Mouse (Mus musculus): ENCODE data around the gene Cpvl.
A peak's percentile ranks its signal among the peaks of the same experiment; 100 is the strongest.

Cpvl gene

DNA sequence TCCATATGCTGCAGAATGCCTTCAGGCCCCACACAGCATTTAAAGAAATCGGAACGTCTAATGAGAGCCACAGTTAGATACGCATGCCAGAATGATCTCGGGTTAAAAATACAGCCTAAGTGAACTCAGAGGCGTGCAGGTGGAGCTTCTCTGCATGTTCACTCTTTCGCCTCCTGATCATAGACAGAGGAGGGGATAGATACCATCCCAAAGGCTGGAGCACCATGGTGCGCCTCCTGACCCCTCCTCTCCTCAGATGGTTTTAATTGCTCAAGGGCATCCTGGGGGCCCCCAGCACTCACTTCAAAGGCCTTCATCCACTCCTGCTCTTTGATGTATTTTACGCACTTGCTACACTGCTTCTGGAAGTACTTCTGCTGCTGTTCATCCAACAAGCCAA, 46.9 kb downstream of the Cpvl start:
- no peak for DNase-seq

- DNase-seq: no peak
Measured at GRCm38 (mm10) chr6:53929858-53930257, 48.6 kb downstream of the Cpvl start.

GRCm38 (mm10) chr6:53926197-53926596, 52.3 kb downstream of the Cpvl start:
- no peak for DNase-seq

GRCm38 (mm10) chr6:53925192-53925591, 53.3 kb downstream of the Cpvl start:
- no peak for DNase-seq

DNA sequence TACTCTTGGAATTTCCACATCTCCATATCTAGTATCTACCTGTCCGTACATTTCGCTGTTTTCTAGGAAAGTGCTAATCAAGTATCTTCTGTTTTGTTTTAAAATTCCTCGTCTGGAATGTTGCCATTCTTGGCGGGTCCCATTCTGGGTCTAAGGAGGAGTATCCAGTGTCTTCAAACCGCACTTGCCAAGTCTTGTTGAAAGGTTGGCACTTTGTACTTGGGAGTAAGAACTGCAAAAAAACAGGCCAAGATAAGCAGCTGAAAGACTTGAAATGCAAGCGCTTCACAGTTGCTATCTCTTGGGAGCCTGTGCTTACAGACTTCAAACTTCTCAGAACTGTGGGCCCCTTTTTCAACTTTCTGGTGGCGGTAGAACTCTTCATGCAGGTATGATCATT, 58.4 kb downstream of the Cpvl start:
- DNase-seq: no peak

GRCm38 (mm10) chr6:53917026-53917558, 61.4 kb downstream of the Cpvl start:
- no peak for DNase-seq

- DNase-seq: no peak
Measured at GRCm38 (mm10) chr6:53915347-53915746, 63.1 kb downstream of the Cpvl start.

- peak in 1 of 2 experiments; percentile 31 for DNase-seq
Measured at GRCm38 (mm10) chr6:53913151-53913550, 65.3 kb downstream of the Cpvl start.

DNA sequence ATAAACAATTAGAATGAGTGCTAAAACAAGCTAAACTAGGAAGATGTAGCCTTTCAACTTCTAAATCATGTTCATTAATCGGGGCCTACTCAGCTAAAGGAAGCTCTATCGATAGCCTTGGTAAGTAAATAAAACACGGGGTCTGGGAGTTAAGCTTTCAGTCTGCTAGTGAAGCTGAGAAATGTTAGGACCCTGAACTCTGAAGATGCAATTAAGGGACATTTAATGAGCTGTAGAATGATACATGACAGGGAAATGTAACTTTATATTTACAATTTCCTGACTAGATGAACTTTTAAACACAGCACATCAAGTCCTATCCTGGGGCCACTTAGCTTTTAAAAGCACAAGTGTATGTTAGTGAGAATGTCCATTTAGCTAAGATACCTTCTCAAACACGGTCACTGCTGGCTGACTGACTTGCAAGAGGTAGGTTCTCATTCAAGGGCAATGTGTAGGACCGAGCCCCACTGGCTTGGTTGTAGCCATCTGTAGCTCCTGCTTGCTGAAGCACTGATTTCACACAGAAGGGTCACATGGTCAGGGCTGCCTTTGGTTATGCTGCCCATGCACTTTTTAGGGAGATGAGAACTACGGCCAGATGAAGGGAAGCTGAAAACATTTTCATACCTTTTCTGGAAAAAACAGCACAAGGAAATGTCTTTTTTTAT, 66.2 kb downstream of the Cpvl start:
- DNase-seq: peak in 1 of 2 experiments; percentile 27

DNA sequence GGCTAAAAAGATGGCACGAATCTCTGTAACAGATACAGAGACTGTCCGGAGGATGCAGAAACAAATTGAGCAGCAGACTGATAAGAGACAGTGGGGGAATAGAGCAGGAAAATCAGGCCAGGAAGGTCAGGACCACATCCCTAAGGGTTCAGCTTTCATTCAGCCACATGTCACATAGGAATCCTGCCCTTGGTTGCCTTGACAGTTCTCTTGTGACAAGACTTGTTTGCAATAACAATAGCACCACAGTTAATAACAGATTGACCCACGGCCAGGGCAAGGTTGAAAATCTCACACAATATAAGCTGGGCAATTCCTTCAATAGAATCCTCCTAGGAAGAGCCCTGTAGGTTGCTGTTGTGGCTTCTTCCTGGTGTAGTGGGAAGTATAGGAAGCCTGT, 68.5 kb downstream of the Cpvl start:
- no peak for DNase-seq

DNA sequence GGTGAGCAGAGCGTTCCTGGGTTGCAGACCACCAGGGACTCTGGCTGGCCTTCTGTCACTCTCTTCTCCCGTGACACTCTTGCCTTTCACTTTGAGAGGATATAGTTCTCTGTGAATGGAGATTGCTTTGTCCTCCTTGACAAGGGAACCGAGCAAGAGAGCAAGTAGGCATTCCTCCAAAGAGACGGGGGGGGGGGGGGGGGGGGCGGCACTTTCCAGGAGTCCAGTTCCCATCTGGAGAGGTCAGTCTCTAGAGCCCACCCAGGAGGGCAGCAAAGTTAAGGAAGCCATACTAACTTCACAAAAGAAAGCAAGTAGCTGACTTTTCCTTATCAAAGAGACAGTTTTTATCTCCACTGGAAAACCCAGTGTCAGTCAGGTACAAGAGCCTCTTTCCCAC, 69.0 kb downstream of the Cpvl start:
- no peak for DNase-seq

DNA sequence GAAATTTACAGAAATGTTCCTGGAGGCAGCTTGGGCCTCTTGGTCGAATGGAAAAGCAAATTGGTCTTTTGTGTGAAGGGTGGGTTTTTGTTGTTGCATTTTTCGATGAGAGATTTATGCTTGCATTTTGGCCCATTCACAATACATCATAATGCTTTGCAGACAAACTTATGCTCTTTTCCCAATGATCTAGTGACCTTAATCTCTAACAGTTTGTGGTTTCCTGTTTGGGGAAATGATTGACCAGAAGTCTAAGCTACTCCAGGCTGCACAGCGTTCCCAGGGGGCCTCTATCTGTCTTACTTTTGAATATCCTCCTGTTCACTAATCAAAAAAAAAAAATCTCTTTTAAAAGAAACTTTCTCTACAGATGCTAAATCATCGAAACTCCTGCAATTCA, 71.6 kb downstream of the Cpvl start:
- peak; percentile 72 to 82 for DNase-seq

GRCm38 (mm10) chr6:53906051-53906462, 72.4 kb downstream of the Cpvl start:
- peak in 1 of 2 experiments; percentile 48 for DNase-seq

- DNase-seq: no peak
Measured at GRCm38 (mm10) chr6:53905576-53905975, 72.9 kb downstream of the Cpvl start.

- peak in 1 of 2 experiments; percentile 28 for DNase-seq
Measured at GRCm38 (mm10) chr6:53904703-53905395, 73.6 kb downstream of the Cpvl start.

DNA sequence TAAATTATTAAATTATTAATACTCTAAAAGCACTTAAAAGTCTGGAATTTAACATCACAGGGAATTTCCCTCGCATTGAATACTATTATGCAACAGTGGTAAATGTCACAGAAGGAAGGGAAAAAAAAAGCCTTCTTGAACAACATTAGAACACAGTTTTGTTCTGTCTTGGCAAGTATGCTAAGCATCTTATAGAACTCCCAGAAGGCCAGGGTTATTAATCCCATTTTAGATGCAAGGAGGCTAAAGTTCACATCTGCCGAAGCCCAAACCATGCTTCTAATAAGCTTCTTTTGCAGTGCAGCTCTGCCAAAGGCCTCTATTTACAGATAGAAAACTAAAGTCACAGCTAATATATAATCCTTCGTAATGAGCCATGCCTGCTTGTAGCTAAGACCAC, 74.3 kb downstream of the Cpvl start:
- DNase-seq: no peak

GRCm38 (mm10) chr6:53901741-53902140, 76.7 kb downstream of the Cpvl start:
- DNase-seq: no peak

DNA sequence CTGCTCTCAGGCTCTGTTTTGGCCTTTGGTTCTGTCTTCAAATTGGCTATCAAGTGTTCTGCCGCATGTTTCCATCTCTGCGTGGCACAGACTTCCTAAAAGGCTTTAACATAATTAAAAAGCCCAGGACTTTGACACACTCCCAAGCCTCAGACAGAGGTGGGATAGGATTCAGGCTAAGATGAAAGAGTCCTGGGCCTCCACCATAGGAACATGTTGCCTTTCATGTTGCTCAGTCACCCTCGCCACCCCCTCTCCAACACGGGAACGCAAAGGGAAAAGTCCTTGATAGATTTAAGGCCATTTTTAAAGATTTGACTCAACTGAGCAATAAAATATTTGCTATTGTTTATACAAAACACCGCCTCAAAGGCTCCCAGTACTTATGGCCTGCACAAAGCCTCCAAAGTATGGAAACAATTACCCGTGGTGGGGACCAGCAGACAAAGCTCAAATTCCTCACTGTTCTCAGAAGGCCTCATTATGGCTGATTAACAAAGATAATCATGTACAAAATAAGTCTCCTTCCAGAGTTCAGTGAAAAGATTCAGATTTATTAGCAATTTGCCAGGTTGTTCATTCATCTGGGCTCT, 80.5 kb downstream of the Cpvl start:
- DNase-seq: peak in 1 of 2 experiments; percentile 39

GRCm38 (mm10) chr6:53897126-53897525, 81.3 kb downstream of the Cpvl start:
- DNase-seq: no peak

DNA sequence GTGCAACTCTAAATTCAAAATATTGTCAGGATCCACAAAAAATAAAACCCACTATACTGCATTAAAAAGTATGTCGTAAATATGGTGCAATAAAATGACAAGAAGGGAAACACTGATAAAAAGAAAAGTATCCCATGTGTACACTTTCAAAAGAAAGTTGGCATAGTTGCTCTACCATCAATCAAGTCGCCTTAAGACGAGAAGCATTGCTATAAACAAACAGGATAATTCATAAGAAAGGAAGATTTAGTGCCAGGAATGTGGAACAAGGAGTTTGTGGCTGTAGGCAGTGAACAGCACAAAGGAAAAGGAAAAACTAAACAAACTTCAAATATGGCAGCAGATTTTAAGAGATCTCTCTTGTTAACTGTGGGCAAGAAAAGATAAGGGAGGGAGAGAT, 84.7 kb downstream of the Cpvl start:
- no peak for DNase-seq

- no peak for DNase-seq
Measured at GRCm38 (mm10) chr6:53891109-53891508, 87.4 kb downstream of the Cpvl start.

- no peak for DNase-seq
Measured at GRCm38 (mm10) chr6:53884931-53885330, 93.5 kb downstream of the Cpvl start.

GRCm38 (mm10) chr6:53884496-53884895, 94.0 kb downstream of the Cpvl start:
- no peak for DNase-seq

GRCm38 (mm10) chr6:53883405-53883804, 95.1 kb downstream of the Cpvl start:
- DNase-seq: no peak
